Comparison of ENCODE assay signal across 8 mouse cellular contexts in genomic region chr13:9929978-9930377, GRCm38 (mm10).
A peak's percentile ranks its signal among the peaks of the same experiment; 100 is the strongest.
DNase-seq lines count a peak whose midpoint lies in the region; ATAC-seq and TF ChIP-seq lines count a peak whose summit lies in the region.

No protein-coding gene starts in this region.

- no peaks in the 10 kb centered on the region for H3K4me1 ChIP-seq in kidney, postnatal 0 days (replicated peaks; ENCODE audit: insufficient read depth, low read length)
- H3K4me1 ChIP-seq in midbrain, embryonic 16.5 days (ENCODE audit: control insufficient read depth, insufficient read depth, low read length) = peaks cover 9% of the 10 kb centered on the region; the same call in 1 of the 2 replicates

- WGBS in kidney, postnatal 0 days = 65% methylated on average over 2 of the region's 2 CpGs
- WGBS in midbrain, embryonic 16.5 days = 21% methylated on average over 2 of the region's 2 CpGs

- H3K4me2 ChIP-seq in kidney, postnatal 0 days (ENCODE audit: low read length) = no peak overlapping the region
- no peak overlapping the region for H3K4me2 ChIP-seq in midbrain, embryonic 16.5 days (ENCODE audit: low read length)

- intact Hi-C loops in gastrocnemius, postnatal 14 days (cut with DNase I; ENCODE audit: low total_unique reads) = no loop called here

- H3K27ac ChIP-seq in kidney, postnatal 0 days = no peak overlapping the region
- peak overlapping the region; percentile 60; the same call in 1 of the 2 replicates for H3K27ac ChIP-seq in midbrain, embryonic 16.5 days (ENCODE audit: low read length)

- TF ChIP-seq CTCF in kidney, postnatal 0 days (IDR thresholded peaks at IDR 0.05; ENCODE audit: low read depth) = no peak

- H3K36me3 ChIP-seq in kidney, postnatal 0 days (ENCODE audit: insufficient read depth, low read length) = no peaks in the 10 kb centered on the region
- no peaks in the 10 kb centered on the region for H3K36me3 ChIP-seq in midbrain, embryonic 16.5 days (ENCODE audit: control insufficient read depth, insufficient read depth, low read length)

- no peaks in the 10 kb centered on the region for H3K27me3 ChIP-seq in kidney, postnatal 0 days (ENCODE audit: insufficient read depth, low read length)
- no peaks in the 10 kb centered on the region for H3K27me3 ChIP-seq in midbrain, embryonic 16.5 days (ENCODE audit: control insufficient read depth, insufficient read depth, low read depth, low read length)

- H3K4me3 ChIP-seq in kidney, postnatal 0 days (replicated peaks; ENCODE audit: low read depth, low read length) = no peak overlapping the region
- H3K4me3 ChIP-seq in midbrain, embryonic 16.5 days (ENCODE audit: low read depth, low read length) = no peak overlapping the region

- H3K9ac ChIP-seq in kidney, postnatal 0 days (ENCODE audit: low read depth, low read length) = no peak overlapping the region
- no peak overlapping the region for H3K9ac ChIP-seq in midbrain, embryonic 16.5 days (ENCODE audit: low read depth, low read length)

- no peak for ATAC-seq in kidney, postnatal 0 days (replicated peaks; ENCODE audit: low FRiP score, low read depth)
- peak; percentile 89 for ATAC-seq in midbrain, embryonic 16.5 days
- no peak for ATAC-seq in activated CD4-positive, CD25-positive, alpha-beta regulatory T cell, adult 4 months
- ATAC-seq in megakaryocyte-erythroid progenitor cell, adult 5-6 weeks (replicated peaks; ENCODE audit: low FRiP score, low TSS enrichment, poor library complexity, severe bottlenecking) = no peak

- H3K9me3 ChIP-seq in kidney, postnatal 0 days (replicated peaks; ENCODE audit: low read length) = no peaks in the 10 kb centered on the region
- no peaks in the 10 kb centered on the region for H3K9me3 ChIP-seq in midbrain, embryonic 16.5 days (replicated peaks; ENCODE audit: control insufficient read depth, low read length, poor library complexity, severe bottlenecking)

- DNase-seq in kidney, postnatal 0 days (ENCODE audit: low spot score) = peak; percentile 4
- no peak for DNase-seq in kidney, adult 18-20 months
- peak; percentile 20 for DNase-seq in embryo, embryonic 11.5 days (ENCODE audit: low read depth, low spot score)
- peak; percentile 24 for DNase-seq in layer of hippocampus, adult 9-11 months
- DNase-seq in gastrocnemius, postnatal 14 days = no peak

Comparison
In these comparisons a context has a peak if more than half of its experiments do, and no peak if none do; other contexts are left out.
1. DNase-seq: peak in kidney, postnatal 0 days (single experiment), embryo, embryonic 11.5 days (single experiment) and layer of hippocampus, adult 9-11 months (single experiment); none in kidney, adult 18-20 months (single experiment) and gastrocnemius, postnatal 14 days (single experiment).